Mouse (Mus musculus): Measurements from ENCODE around the gene Tm4sf1. TPM values are rescaled to one million over a fixed set of nuclear protein-coding genes. Genes with fewer than 3 reads are reported as not detected.
A peak's percentile ranks its signal among the peaks of the same experiment; 100 is the strongest.

The Tm4sf1 gene
- polyA plus RNA-seq, 1 experiment from 2014 or later, result 7.9 TPM

DNA sequence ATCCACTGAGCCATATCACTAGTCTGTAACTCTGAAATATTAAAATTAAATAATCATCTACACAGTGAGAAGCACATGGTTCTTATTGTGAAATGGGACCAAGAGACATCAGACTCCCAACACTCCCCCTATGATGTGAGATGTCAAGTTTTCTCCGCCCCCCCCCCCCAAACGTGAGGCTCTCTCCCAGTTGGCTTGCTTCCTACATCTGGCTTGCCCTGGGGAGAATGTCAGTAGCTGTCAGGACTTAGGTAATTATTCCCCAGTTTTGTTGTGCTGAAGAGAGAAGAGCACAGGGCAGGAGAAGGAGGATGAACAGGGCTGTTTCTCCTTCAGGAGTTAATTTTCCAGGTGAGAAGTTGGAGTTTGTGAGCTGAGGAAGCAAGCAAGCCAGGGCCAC is 1.1 kb upstream of the Tm4sf1 start:
- 48% methylated on average over 2 of the region's 2 CpGs for WGBS
- Histone ChIP-seq H3K36me3 (replicated peaks) (no peaks in the 10 kb centered on the region), H3K9me3 (no peaks in the 10 kb centered on the region), H3K4me3 (no peak overlapping the region), H3K27ac (replicated peaks) (no peak overlapping the region), H3K4me1 (peaks cover 17% of the 10 kb centered on the region), H3K27me3 (replicated peaks; ENCODE audit: low read depth, poor library complexity, severe bottlenecking) (no peaks in the 10 kb centered on the region)
- peak; percentile 21 for DNase-seq (ENCODE audit: low spot score)

DNA sequence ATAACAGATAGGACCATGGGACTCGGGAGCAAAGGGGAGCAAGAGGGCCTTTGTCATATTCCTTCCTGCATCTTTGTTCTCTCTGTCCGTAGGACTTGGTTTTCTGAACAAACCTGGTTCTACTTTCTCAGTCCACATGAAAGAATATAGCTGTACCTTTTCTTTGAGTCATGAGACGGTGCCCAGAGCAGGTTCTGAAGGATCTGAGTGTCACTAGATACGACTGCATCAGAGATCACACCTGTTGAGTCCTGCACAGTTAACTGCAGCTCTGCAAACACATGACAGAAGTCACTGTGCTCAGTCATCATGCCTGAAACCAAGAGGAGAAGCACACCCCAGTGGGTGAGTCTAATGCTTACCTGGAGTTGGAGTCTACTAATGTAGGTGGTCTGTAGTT is 422 bp downstream of the Tm4sf1 start:
- H3K27ac ChIP-seq (replicated peaks), result no peak overlapping the region
- 88% methylated on average over 4 of the region's 4 CpGs for WGBS
- H3K27me3 ChIP-seq (replicated peaks; ENCODE audit: low read depth, poor library complexity, severe bottlenecking), result no peaks in the 10 kb centered on the region
- H3K9me3 ChIP-seq, result no peaks in the 10 kb centered on the region
- peaks cover 17% of the 10 kb centered on the region for H3K4me1 ChIP-seq
- DNase-seq (ENCODE audit: low spot score), result no peak
- H3K36me3 ChIP-seq (replicated peaks), result no peaks in the 10 kb centered on the region
- no peak overlapping the region for H3K4me3 ChIP-seq

DNA sequence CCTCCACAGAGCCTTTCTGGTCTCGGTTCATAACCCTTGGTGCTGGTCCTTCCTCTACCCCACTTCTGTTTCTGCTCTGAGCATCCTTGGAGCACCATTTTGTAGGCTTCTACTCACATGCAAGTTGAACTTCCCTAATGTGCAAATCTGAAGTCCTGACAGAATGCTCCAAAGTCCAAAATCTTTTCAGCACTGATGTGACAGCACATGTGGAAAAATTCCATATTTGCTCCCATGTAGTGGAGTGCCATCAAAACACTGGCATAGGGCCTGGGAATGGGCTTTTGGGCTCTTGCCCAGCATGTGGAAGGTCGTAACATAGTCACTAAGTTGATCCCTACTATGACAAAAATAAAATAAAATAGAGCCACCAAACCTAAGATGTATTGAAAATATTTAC is 3.8 kb downstream of the Tm4sf1 start:
- H3K27me3 ChIP-seq (replicated peaks; ENCODE audit: low read depth, poor library complexity, severe bottlenecking), result no peaks in the 10 kb centered on the region
- no peaks in the 10 kb centered on the region for H3K36me3 ChIP-seq (replicated peaks)
- no peaks in the 10 kb centered on the region for H3K9me3 ChIP-seq
- H3K4me1 ChIP-seq, result peaks cover 25% of the 10 kb centered on the region
- H3K27ac ChIP-seq (replicated peaks), result no peak overlapping the region
- no peak for DNase-seq (ENCODE audit: low spot score)
- 85% methylated on average over 2 of the region's 2 CpGs for WGBS
- H3K4me3 ChIP-seq, result no peak overlapping the region

DNA sequence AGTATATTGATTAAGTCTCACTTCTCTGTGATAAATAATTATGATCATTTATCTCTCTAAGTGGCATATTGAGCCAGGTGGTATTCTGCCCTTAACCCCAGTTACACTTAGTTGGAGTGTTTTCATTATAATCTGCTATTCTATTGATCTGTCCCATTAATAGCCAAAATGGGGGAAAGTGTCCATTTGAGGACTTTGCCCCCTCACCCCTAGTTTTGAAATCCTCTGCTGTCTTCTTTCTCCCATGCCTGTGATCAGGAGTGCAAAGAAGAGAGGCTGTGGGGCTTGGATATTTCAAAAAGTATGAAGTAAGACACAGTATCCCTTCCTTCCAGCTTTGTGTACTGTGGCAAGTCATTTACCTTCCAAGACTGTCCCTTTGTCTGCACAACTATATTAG is 5.2 kb downstream of the Tm4sf1 start:
- no peaks in the 10 kb centered on the region for H3K36me3 ChIP-seq (replicated peaks)
- H3K27me3 ChIP-seq (replicated peaks; ENCODE audit: low read depth, poor library complexity, severe bottlenecking), result no peaks in the 10 kb centered on the region
- H3K4me1 ChIP-seq, result peaks cover 22% of the 10 kb centered on the region
- no peak overlapping the region for H3K27ac ChIP-seq (replicated peaks)
- DNase-seq (ENCODE audit: low spot score), result no peak
- H3K4me3 ChIP-seq, result no peak overlapping the region
- H3K9me3 ChIP-seq, result no peaks in the 10 kb centered on the region

DNA sequence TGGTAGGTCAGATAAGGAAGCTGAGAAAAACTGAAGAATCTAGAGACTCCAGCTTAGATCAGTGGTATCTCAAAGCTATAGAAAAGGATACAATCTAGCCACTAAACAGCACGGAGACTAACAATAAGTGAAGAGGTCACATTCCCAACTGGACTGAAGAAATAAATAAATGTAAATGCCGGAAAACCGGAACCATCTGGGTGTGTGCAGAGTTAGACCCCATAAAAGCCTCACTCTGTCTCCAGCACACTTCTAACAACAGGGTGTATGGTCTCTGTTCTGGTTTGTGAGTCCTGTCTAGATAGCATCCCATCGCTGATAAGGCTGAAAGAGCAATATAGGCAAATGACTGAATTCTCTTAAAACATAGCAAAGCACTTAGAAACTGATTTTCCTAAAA is 6.2 kb downstream of the Tm4sf1 start:
- Histone ChIP-seq H3K9me3 (no peaks in the 10 kb centered on the region), H3K27ac (replicated peaks) (peak overlapping the region; percentile 57; the same call in 1 of the 2 replicates), H3K4me1 (peaks cover 22% of the 10 kb centered on the region), H3K4me3 (no peak overlapping the region), H3K36me3 (replicated peaks) (no peaks in the 10 kb centered on the region), H3K27me3 (replicated peaks; ENCODE audit: low read depth, poor library complexity, severe bottlenecking) (no peaks in the 10 kb centered on the region)
- WGBS, result 81% methylated on average over 4 of the region's 4 CpGs
- DNase-seq (ENCODE audit: low spot score), result no peak

DNA sequence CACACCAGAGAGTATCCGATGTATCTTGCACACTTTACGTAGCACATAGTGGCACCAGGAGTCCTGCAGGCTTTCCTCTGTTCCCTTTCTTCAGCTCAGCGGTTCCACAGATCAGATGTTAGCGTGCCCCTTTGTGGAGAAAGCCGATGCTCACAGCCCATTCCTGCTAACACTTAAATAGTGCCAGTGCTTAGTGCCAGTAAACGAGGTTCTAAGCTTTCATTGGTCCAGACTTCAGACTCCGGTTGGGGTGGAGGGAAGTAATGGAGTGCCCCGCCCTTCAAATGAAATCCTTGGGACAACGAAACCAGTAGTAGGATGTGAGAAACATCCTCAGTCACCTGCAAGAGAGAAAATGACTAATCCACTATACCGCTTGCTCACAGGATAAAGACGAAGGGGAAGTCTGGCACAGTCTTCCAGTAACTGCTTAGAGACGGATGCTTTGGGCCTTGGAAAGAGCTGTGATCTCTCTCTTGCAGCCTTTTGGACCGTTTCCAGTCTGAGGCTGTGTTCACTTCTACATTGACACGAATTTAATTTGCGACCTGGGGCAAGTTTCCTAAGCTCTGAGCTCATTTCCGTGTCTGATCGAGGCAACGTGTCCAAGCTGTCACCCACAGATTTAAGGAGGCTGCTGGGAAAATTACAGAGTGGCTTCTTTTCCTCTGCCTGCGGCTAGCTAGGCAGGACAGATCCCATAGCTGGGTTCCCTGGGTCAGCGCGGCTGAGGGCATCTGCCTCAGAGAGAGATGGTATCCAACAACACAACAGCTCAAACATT is 6.9 kb downstream of the Tm4sf1 start:
- no peak overlapping the region for H3K4me3 ChIP-seq
- no peaks in the 10 kb centered on the region for H3K27me3 ChIP-seq (replicated peaks; ENCODE audit: low read depth, poor library complexity, severe bottlenecking)
- 75% methylated on average over 21 of the region's 21 CpGs for WGBS
- no peaks in the 10 kb centered on the region for H3K36me3 ChIP-seq (replicated peaks)
- H3K9me3 ChIP-seq, result no peaks in the 10 kb centered on the region
- peaks cover 22% of the 10 kb centered on the region for H3K4me1 ChIP-seq
- H3K27ac ChIP-seq (replicated peaks), result peak overlapping the region; percentile 57; the same call in 1 of the 2 replicates
- DNase-seq (ENCODE audit: low spot score), result no peak

DNA sequence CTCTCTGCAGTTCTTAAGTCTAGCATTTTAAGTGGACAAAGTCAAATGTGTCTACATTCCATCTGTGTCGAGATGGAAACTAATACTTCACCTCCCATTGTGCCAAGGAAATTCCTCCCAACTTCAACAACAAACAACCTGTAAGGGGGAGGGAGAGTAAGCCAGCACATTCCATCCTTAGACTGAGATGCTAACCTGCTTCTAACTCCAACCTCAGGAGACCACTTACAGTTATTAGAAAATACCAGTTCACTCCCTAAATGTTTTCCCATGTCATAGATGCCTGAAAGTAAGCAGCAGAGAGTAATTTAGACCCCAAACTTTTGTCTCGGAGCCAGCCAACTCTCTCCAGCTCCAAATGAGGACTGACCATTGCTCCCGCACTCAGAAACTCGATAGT is 7.9 kb downstream of the Tm4sf1 start:
- Histone ChIP-seq H3K36me3 (replicated peaks) (no peaks in the 10 kb centered on the region), H3K4me1 (peaks cover 22% of the 10 kb centered on the region), H3K27me3 (replicated peaks; ENCODE audit: low read depth, poor library complexity, severe bottlenecking) (no peaks in the 10 kb centered on the region), H3K4me3 (no peak overlapping the region), H3K9me3 (no peaks in the 10 kb centered on the region), H3K27ac (replicated peaks) (peak overlapping the region; percentile 35; the same call in 1 of the 2 replicates)
- no peak for DNase-seq (ENCODE audit: low spot score)
- 45% methylated on average over 4 of the region's 4 CpGs for WGBS

DNA sequence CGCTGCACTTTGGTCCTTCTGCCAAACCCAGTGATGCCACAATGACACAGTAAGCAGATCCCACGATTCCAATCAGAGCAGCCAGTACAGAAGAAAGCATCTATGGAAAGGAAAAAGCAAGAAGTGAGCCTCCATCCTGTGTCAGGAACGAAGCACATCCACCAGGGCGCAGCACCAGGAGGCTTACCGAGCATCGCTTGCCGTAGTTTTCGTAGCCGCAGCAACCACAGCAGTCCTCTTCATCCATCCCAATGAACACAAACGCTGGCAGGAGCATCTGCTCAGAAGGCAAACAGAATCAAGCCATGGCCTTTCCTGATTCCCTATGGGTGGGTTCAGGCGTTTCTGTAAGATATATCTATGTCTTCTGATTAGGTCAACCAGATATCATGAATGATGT is 9.0 kb downstream of the Tm4sf1 start:
- no peak overlapping the region for H3K27ac ChIP-seq (replicated peaks)
- H3K4me3 ChIP-seq, result no peak overlapping the region
- peaks cover 25% of the 10 kb centered on the region for H3K4me1 ChIP-seq
- no peaks in the 10 kb centered on the region for H3K27me3 ChIP-seq (replicated peaks; ENCODE audit: low read depth, poor library complexity, severe bottlenecking)
- DNase-seq (ENCODE audit: low spot score), result no peak
- H3K36me3 ChIP-seq (replicated peaks), result no peaks in the 10 kb centered on the region
- WGBS, result 78% methylated on average over 11 of the region's 11 CpGs
- no peaks in the 10 kb centered on the region for H3K9me3 ChIP-seq

DNA sequence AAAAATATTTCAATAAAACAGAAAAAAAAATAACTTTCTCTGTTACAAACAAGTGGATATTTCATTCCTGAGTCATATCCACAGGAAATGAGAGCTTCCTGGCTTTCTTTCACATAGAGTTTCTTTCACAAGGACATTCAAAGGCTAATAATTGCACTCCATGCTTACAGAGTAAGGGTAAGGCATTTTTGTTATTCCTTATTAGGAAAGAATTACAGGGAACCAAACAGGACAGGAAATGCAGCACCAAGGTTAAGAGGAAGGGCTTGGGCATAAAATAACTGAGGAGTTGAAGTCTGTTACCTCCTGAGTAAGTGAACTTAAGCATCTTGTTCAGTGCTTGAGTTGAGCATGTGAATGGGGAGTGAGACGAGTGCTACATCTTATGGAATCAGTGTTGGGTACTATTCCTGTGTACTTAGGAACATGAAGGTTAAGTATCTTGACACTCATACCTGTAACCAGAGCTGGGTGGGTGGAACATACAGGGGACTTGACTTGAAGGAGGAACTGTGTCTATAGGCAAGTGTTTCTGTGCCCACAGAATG is 12.8 kb downstream of the Tm4sf1 start:
- no peak overlapping the region for H3K27ac ChIP-seq (replicated peaks)
- no peak overlapping the region for H3K4me3 ChIP-seq
- H3K9me3 ChIP-seq, result no peaks in the 10 kb centered on the region
- DNase-seq (ENCODE audit: low spot score), result no peak
- 69% methylated on average over 1 of the region's 1 CpGs for WGBS
- H3K4me1 ChIP-seq, result peaks cover 9% of the 10 kb centered on the region
- H3K36me3 ChIP-seq (replicated peaks), result no peaks in the 10 kb centered on the region
- no peaks in the 10 kb centered on the region for H3K27me3 ChIP-seq (replicated peaks; ENCODE audit: low read depth, poor library complexity, severe bottlenecking)

DNA sequence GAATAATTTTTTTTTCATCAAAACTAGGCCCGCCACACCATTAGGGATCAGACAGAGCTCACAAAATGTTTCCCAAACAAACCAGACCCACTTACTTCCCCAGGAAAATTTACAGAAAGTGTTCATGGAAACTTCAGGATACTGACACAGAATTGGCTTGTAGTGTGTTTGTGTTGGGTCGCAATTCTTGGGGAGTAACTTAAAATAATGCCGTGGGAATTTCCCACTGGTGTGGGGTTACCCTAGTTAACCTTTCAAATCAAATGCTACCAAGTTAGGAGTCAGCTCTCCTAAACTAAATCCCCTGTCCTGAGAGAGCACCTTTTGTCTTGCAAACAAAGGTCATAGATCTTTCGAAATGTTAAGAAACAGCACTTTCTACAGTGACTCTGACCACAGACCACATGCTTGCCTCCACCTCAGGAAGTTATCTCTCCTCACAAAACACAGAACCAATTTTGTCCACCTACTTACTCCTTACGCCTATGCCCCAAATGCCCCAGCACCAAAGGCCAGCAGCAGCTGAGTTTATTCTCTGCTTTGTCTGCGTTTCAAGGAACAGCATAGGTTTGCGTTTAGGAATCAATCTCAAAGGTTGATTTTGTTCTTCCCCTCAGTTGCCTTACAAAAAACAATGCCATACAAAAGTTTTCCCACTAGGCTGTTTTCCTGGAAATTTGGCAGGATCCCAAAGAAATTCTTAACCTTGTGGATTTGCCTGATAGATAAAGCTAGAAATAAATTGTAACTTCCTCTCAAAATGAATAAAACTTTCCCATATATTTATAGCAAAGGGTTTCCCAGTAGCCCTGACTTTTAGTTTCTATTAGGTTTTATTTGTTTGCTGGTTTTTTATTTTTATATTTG is 13.7 kb downstream of the Tm4sf1 start:
- no peak overlapping the region for H3K4me3 ChIP-seq
- 48% methylated on average over 7 of the region's 7 CpGs for WGBS
- H3K36me3 ChIP-seq (replicated peaks), result no peaks in the 10 kb centered on the region
- H3K9me3 ChIP-seq, result no peaks in the 10 kb centered on the region
- 0 out of 2 replicates have a peak, but pooled peaks cover 3% of the 10 kb centered on the region for H3K4me1 ChIP-seq
- no peaks in the 10 kb centered on the region for H3K27me3 ChIP-seq (replicated peaks; ENCODE audit: low read depth, poor library complexity, severe bottlenecking)
- no peak overlapping the region for H3K27ac ChIP-seq (replicated peaks)
- DNase-seq (ENCODE audit: low spot score), result no peak

DNA sequence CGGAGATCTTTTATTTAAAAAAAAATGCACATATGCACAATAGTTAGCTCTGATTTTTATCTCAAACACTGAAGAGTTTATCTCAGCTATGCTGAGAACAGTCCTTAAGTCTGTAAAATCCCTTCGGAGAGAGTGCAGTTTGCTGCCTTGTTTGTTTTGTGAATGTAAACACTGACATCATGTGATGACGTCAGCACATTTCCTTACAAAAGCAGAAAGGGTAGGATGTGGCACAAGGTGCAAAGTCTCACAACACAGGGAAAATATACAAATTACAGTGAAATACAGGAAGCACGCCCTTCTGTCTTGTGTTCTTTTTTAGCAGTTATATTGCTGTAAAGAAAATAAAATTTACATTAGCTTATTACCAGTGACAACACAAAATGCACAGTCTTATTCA is 14.3 kb downstream of the Tm4sf1 start:
- no peak overlapping the region for H3K4me3 ChIP-seq
- no peak overlapping the region for H3K27ac ChIP-seq (replicated peaks)
- H3K36me3 ChIP-seq (replicated peaks), result no peaks in the 10 kb centered on the region
- no peaks in the 10 kb centered on the region for H3K27me3 ChIP-seq (replicated peaks; ENCODE audit: low read depth, poor library complexity, severe bottlenecking)
- DNase-seq (ENCODE audit: low spot score), result no peak
- 72% methylated on average over 4 of the region's 4 CpGs for WGBS
- H3K4me1 ChIP-seq, result 0 out of 2 replicates have a peak, but pooled peaks cover 3% of the 10 kb centered on the region
- no peaks in the 10 kb centered on the region for H3K9me3 ChIP-seq

DNA sequence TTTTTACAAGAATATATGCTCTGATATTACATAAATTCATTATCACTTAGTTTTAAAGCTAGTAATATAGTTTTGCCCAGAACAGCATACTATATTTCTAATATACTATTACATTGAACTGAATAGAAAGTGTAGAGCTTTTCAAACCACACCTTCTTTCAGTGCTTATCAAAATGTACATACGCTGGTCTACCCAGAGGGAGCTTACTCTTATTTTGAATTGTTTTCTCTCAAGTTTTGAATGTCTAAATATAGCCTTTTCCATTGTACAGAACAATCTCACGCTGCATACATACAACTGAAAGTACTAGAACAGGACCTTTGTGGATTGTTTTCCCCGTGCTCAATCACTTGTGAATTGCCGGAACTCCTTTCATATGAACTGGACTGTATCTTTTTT is 23.6 kb downstream of the Tm4sf1 start:
- no peak overlapping the region for H3K4me3 ChIP-seq
- no peaks in the 10 kb centered on the region for H3K36me3 ChIP-seq (replicated peaks)
- WGBS, result 91% methylated on average over 4 of the region's 4 CpGs
- H3K27ac ChIP-seq (replicated peaks), result no peak overlapping the region
- no peaks in the 10 kb centered on the region for H3K27me3 ChIP-seq (replicated peaks; ENCODE audit: low read depth, poor library complexity, severe bottlenecking)
- no peak for DNase-seq (ENCODE audit: low spot score)
- H3K9me3 ChIP-seq, result no peaks in the 10 kb centered on the region
- no peaks in the 10 kb centered on the region for H3K4me1 ChIP-seq
